Mouse (Mus musculus): ENCODE data around the gene Etnk1.
A peak's percentile ranks its signal among the peaks of the same experiment; 100 is the strongest.
"Not testable (repeated sequence)": the region's sequence is repeated elsewhere in the genome, so short reads cannot be mapped to it uniquely, and the experiment has no call there.

Etnk1 gene

GRCm38 (mm10) chr6:143171066-143171465, 4.0 kb downstream of the Etnk1 start:
- DNase-seq (ENCODE audit: low spot score): no peak

GRCm38 (mm10) chr6:143171781-143172465, 4.9 kb downstream of the Etnk1 start:
- no peak for DNase-seq (ENCODE audit: low spot score)

GRCm38 (mm10) chr6:143172683-143173082, 5.7 kb downstream of the Etnk1 start:
- not testable (repeated sequence) for DNase-seq (ENCODE audit: low spot score)

GRCm38 (mm10) chr6:143174226-143174625, 7.2 kb downstream of the Etnk1 start:
- no peak for DNase-seq (ENCODE audit: low spot score)

- DNase-seq (ENCODE audit: low spot score): peak; percentile 54
These were observed 8.1 kb downstream of the Etnk1 start for GRCm38 (mm10) chr6:143174906-143175656.

- DNase-seq (ENCODE audit: low spot score): no peak
These were observed 9.1 kb downstream of the Etnk1 start for GRCm38 (mm10) chr6:143176076-143176475.

GRCm38 (mm10) chr6:143176591-143176990, 9.6 kb downstream of the Etnk1 start:
- no peak for DNase-seq (ENCODE audit: low spot score)

GRCm38 (mm10) chr6:143179181-143179580, 12.2 kb downstream of the Etnk1 start:
- DNase-seq (ENCODE audit: low spot score): no peak

- no peak for DNase-seq (ENCODE audit: low spot score)
These were observed 12.7 kb downstream of the Etnk1 start for GRCm38 (mm10) chr6:143179733-143180132.

GRCm38 (mm10) chr6:143180511-143180910, 13.5 kb downstream of the Etnk1 start:
- no peak for DNase-seq (ENCODE audit: low spot score)

- DNase-seq (ENCODE audit: low spot score): no peak
These were observed 17.1 kb downstream of the Etnk1 start for GRCm38 (mm10) chr6:143184099-143184498.

- DNase-seq (ENCODE audit: low spot score): no peak
These were observed 17.7 kb downstream of the Etnk1 start for GRCm38 (mm10) chr6:143184745-143185144.

- peak; percentile 37 for DNase-seq (ENCODE audit: low spot score)
These were observed 23.9 kb downstream of the Etnk1 start for GRCm38 (mm10) chr6:143190838-143191476.

- no peak for DNase-seq (ENCODE audit: low spot score)
These were observed 24.6 kb downstream of the Etnk1 start for GRCm38 (mm10) chr6:143191477-143192098.

- no peak for DNase-seq (ENCODE audit: low spot score)
These were observed 25.7 kb downstream of the Etnk1 start for GRCm38 (mm10) chr6:143192709-143193108.

GRCm38 (mm10) chr6:143193166-143193565, 26.1 kb downstream of the Etnk1 start:
- DNase-seq (ENCODE audit: low spot score): no peak

- no peak for DNase-seq (ENCODE audit: low spot score)
These were observed 26.6 kb downstream of the Etnk1 start for GRCm38 (mm10) chr6:143193641-143194040.

GRCm38 (mm10) chr6:143197053-143197452, 30.0 kb downstream of the Etnk1 start:
- DNase-seq (ENCODE audit: low spot score): no peak

GRCm38 (mm10) chr6:143198421-143198820, 31.4 kb downstream of the Etnk1 start:
- no peak for DNase-seq (ENCODE audit: low spot score)

- DNase-seq (ENCODE audit: low spot score): no peak
These were observed 36.1 kb downstream of the Etnk1 start for GRCm38 (mm10) chr6:143203097-143203496.

GRCm38 (mm10) chr6:143208880-143209279, 41.9 kb downstream of the Etnk1 start:
- DNase-seq (ENCODE audit: low spot score): no peak

GRCm38 (mm10) chr6:143212766-143213165, 45.7 kb downstream of the Etnk1 start:
- DNase-seq (ENCODE audit: low spot score): no peak

GRCm38 (mm10) chr6:143213461-143213860, 46.4 kb downstream of the Etnk1 start:
- no peak for DNase-seq (ENCODE audit: low spot score)

Measured in layer of hippocampus, adult 11-12 months (tissue).